Mouse (Mus musculus) ES-Bruce4 (cell line): ENCODE data around the gene Zfp385c. TPM values are rescaled to one million over a fixed set of nuclear protein-coding genes. Genes with fewer than 3 reads are reported as not detected.
"Not testable (repeated sequence)": the region's sequence is repeated elsewhere in the genome, so short reads cannot be mapped to it uniquely, and the experiment has no call there.

Experiments used
- H3K27ac ChIP-seq: 2 replicates; pipeline ENCODE4 v1.5.1; 2012; ENCODE audit warnings: low read length, inconsistent platforms; ENCODE audit not compliant: insufficient read depth
- H3K27me3 ChIP-seq: 2 replicates; pipeline ENCODE4 v1.6.1; 2012; ENCODE audit warnings: mild to moderate bottlenecking, low read length, inconsistent platforms; ENCODE audit not compliant: control insufficient read depth, poor library complexity, insufficient read depth, severe bottlenecking
- H3K36me3 ChIP-seq: 2 replicates; pipeline ENCODE4 v1.6.1; 2012; ENCODE audit warnings: inconsistent platforms, mild to moderate bottlenecking, low read length, moderate library complexity; ENCODE audit not compliant: control insufficient read depth, poor library complexity, insufficient read depth, severe bottlenecking
- H3K4me1 ChIP-seq: one replicate; pipeline ENCODE4 v1.8.1; 2011; ENCODE audit warnings: low read length; ENCODE audit not compliant: control insufficient read depth, insufficient read depth
- H3K4me3 ChIP-seq: 2 replicates; pipeline ENCODE4 v1.5.1; 2011; ENCODE audit warnings: low read depth, mild to moderate bottlenecking, low read length
- H3K9ac ChIP-seq: 2 replicates; pipeline ENCODE4 v1.6.1; 2012; ENCODE audit warnings: low read depth, mild to moderate bottlenecking, inconsistent platforms; ENCODE audit not compliant: poor library complexity, severe bottlenecking
- H3K9me3 ChIP-seq: replicated peaks from 2 replicates; pipeline ENCODE4 v1.6.1; 2012; ENCODE audit warnings: mild to moderate bottlenecking, low read length, inconsistent platforms; ENCODE audit not compliant: control insufficient read depth, poor library complexity, insufficient read depth, severe bottlenecking
- CTCF ChIP-seq: IDR thresholded peaks from one replicate; pipeline ENCODE4 v1.8.1; 2011; ENCODE audit warnings: low read depth, low read length
- EP300 ChIP-seq: IDR thresholded peaks from 2 replicates; pipeline ENCODE4 v1.6.1; 2011; ENCODE audit warnings: low read depth, low read length; ENCODE audit not compliant: insufficient read depth
- POLR2A ChIP-seq: IDR thresholded peaks from one replicate; pipeline ENCODE4 v1.8.1; 2011; ENCODE audit warnings: low read length; ENCODE audit not compliant: insufficient read depth
- polyA plus RNA-seq: library from polyadenylated mRNA; stranded (reverse); fragments of >200 nt; gene quantifications from 2 replicates; pipeline ENCODE4 v1.2.4, GENCODE M21; 2011; ENCODE audit warnings: low read depth; ENCODE audit not compliant: missing spikeins, insufficient read depth, insufficient read length

Gene Zfp385c
- polyA plus RNA-seq, 1 experiment, result 1.9 TPM

- Histone ChIP-seq H3K9ac (peak overlapping the region; percentile 3; the same call in 1 of the 2 replicates), H3K27me3 (no peaks in the 10 kb centered on the region), H3K27ac (no peak overlapping the region), H3K4me3 (no peak overlapping the region), H3K4me1 (peaks cover 3% of the 10 kb centered on the region), H3K36me3 (no peaks in the 10 kb centered on the region), H3K9me3 (0 out of 2 replicates have a peak, but pooled peaks cover under 1% of the 10 kb centered on the region)
- TF ChIP-seq EP300, result no peak
- no peak for TF ChIP-seq CTCF
- no peak for TF ChIP-seq POLR2A
Measured at GRCm38 (mm10) chr11:100656458-100656857, 35.8 kb downstream of the Zfp385c start.

- not testable (repeated sequence) for H3K27ac ChIP-seq, H3K4me1 ChIP-seq, H3K9ac ChIP-seq, H3K36me3 ChIP-seq, H3K9me3 ChIP-seq, H3K4me3 ChIP-seq, H3K27me3 ChIP-seq
Measured at GRCm38 (mm10) chr11:100655589-100655988, 36.7 kb downstream of the Zfp385c start.

GRCm38 (mm10) chr11:100651748-100652147, 40.5 kb downstream of the Zfp385c start:
- no peaks in the 10 kb centered on the region for H3K27me3 ChIP-seq
- H3K4me3 ChIP-seq, result no peak overlapping the region
- H3K9me3 ChIP-seq, result no peaks in the 10 kb centered on the region
- no peaks in the 10 kb centered on the region for H3K36me3 ChIP-seq
- peaks cover 3% of the 10 kb centered on the region for H3K4me1 ChIP-seq
- no peak overlapping the region for H3K27ac ChIP-seq
- TF ChIP-seq CTCF, result no peak
- no peak for TF ChIP-seq EP300
- no peak for TF ChIP-seq POLR2A
- no peak overlapping the region for H3K9ac ChIP-seq

DNA sequence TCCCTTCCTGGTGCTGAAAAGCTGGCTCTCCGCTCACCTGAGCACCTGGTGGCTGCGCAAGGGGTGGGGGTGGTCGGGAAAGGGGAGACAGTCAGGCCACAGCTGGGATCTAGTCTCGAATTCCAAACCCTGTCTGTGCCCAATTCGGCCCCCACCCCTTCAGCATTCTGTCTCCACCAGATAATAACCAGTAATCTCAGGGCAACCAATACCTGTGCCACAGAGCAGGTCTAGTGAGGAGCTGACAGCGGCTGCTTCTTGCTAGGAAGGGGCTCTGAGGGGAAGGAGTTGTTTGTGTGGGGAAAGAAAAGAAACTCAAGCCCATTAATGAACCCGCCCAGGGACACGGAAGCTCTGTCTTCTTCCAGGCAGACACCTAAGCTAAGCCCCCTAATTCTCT, 41.0 kb downstream of the Zfp385c start:
- H3K4me3 ChIP-seq, result no peak overlapping the region
- H3K4me1 ChIP-seq, result peaks cover 1% of the 10 kb centered on the region
- no peak overlapping the region for H3K9ac ChIP-seq
- TF ChIP-seq EP300 (no peak), CTCF (no peak), POLR2A (no peak)
- H3K36me3 ChIP-seq, result no peaks in the 10 kb centered on the region
- H3K27ac ChIP-seq, result no peak overlapping the region
- no peaks in the 10 kb centered on the region for H3K27me3 ChIP-seq
- no peaks in the 10 kb centered on the region for H3K9me3 ChIP-seq

DNA sequence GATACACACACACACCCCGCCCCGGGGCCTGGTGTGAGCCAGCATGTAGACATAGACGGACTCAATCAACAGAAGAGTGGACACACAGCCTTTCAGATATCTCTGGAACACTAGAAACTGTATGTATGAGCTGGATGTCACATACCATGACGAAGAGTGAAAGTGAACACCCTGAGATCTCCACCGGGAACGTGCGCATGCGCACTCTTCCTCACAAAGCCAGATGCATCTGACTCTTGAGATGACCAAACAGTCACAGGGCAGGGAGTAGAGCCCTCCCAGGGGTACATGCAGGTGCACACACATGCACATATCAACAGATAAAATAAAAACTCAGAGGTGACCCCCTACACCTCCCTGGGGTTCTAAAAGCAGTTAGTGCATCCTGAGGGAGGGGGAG, 43.9 kb downstream of the Zfp385c start:
- no peaks in the 10 kb centered on the region for H3K4me1 ChIP-seq
- no peak overlapping the region for H3K27ac ChIP-seq
- no peak for TF ChIP-seq CTCF
- no peak for TF ChIP-seq POLR2A
- no peak for TF ChIP-seq EP300
- H3K36me3 ChIP-seq, result no peaks in the 10 kb centered on the region
- H3K4me3 ChIP-seq, result no peak overlapping the region
- H3K27me3 ChIP-seq, result no peaks in the 10 kb centered on the region
- no peak overlapping the region for H3K9ac ChIP-seq
- no peaks in the 10 kb centered on the region for H3K9me3 ChIP-seq

DNA sequence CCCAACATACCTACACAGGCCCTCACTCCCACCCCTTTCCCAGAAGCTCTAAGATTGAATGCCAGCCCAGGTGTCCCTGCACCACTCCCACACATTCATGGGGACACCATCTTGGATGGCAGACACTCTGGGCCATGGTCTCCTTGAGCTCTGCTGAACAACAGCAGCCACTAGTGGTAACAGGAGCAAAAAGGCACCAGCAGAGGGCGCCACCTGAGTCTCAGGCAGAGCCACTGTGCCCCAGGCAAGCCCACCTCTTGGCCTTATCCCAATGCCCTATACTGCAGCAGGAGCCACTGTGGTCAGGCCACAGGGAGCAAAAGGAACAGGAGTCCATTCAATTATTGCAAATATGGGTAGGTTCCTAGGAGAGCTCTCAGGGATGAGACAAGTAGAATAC, 46.0 kb downstream of the Zfp385c start:
- Histone ChIP-seq H3K4me1 (no peaks in the 10 kb centered on the region), H3K9me3 (no peaks in the 10 kb centered on the region), H3K4me3 (no peak overlapping the region), H3K27me3 (no peaks in the 10 kb centered on the region), H3K36me3 (no peaks in the 10 kb centered on the region), H3K9ac (no peak overlapping the region), H3K27ac (no peak overlapping the region)
- TF ChIP-seq POLR2A (no peak), EP300 (0 out of 2 replicates have a peak, but pooled peaks have one; percentile 48), CTCF (peak; percentile 96)
